Mouse (Mus musculus) left cerebral cortex, adult 9 months (tissue): ENCODE results near the gene Tmem53.

Experiments used
- DNase-seq, 2 experiments: peaks; one replicate each; pipeline ENCODE4 v3.0.0; 2022; ENCODE audit warnings: low spot score in 2 of 2

Tmem53 gene

DNA sequence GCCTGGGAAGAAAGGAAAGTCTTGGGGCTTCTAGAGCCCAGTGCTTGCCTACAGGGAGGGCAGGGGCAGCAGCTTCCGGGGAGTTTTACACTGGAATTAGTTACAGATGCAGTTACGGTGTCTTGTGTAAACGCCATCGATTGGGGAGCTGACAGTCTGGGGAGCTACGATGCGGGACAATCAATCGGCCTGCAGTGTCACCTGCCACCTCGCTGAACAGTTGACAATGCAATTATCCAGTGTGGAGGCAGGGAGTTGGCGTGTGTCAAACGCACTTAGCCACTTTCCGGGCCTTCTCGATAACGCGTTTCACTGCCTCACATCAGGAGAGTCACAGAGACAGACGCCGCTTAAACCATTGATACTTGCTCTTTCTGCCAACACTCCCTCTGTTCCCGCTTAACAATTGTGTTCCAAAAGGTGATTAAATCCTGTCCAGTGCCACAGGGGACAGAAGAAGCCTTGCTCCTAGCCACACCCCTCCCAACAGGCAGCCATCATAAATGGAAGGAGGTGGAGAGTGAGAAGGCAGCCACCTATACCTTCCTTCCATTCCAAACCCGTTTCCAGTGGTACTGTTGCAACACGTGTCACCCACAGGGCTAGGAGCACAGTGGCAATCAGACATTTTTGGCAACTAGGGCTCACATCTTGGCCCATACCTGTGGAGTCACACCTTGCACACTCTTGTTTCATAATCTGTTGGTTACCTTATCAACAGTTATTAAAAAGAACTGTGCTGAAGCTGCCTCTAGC is 29.5 kb downstream of the Tmem53 start:
- DNase-seq: no peak

DNA sequence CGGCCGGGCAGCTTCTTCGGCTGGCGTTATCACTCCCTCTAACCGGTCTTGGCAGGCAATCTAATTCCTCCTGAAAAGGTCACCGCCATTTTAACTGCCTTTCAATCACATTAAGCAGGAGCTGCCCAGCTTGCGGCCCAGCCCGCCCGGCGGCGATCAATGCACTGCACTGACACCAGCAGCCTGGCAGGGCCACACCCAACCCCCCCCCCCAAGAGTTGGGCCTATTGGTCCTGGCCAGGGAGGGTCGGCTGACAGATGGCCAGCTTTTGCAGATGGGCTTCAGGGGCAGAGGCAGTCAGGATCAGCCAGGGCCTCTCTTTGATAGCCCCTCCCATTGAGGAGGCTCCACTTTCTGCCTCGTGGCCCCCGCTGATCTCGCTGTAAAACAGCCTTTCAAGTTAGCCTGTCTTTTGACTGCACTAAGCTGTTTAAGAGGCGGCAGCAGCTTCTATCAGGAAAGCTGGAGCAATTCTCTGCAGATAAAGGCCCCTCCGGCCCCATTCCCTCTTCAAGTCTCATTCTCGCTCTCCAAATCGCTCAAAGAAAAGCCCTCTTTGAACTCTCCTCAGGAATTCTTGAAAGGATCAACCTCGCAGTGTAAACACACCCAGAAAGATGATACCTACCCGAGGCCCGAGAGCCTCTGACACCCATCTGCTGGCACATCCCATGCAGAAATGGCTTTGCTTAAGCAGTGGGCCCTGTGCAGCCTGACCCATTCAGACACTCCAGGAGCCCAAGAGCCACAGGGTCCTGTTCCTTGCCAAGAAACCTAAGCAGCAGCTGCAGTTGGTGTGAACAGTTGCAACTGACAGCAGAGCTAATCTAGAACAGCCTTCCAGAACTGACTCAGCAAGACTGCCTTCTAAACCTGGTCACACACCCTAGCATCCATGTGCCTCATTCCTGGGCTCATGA is 31.8 kb downstream of the Tmem53 start:
- no peak for DNase-seq

DNA sequence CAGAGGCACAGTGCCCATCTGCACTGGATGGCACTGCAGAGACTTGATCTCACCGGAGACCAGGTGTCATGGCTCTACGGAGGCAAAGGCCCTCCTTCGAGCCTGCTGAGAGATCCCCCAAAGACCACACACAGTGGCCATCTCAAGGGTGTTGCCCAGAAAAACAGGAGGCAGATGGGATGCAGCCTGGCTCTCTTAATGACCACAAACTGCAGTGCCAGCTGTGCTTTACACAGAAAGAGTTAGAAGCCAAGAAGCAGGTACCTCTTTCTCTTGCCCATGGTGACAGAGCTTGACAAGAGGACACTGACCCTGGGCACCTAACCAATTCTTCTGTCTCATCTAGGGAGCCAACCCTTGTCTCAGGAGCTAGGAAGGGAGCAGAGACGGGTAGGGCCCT is 32.6 kb downstream of the Tmem53 start:
- no peak for DNase-seq

DNA sequence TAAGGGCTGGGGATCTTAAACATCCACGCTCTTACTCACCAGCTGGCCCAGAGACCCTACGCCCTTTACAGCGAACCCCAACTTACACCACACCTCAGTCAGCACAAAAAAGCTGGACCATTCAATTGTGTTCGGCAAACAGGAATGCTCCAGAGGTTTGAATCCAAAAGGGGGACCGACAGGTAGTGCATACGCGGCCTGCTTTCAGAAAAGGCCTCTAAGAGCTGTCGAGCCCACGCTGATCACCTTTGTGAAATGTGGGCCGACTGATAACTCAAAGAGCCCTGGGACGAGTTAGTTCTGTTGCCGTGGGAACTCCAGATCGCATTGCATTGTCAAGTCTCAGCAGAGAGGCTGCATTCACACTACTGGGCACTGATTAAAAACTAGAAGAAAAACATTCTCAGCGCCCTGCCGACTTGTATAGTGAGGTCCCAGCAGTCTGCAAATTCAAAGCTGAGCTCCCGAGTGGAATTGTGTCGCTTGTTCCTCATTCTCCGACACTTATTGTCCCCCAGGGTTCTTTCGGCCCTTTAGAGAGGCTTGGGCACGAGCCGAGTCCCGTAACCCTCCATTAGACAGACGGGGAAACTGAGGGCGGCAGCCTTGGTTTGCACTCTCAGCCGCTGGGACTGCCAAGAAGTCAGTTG is 36.7 kb downstream of the Tmem53 start:
- DNase-seq: no peak

DNA sequence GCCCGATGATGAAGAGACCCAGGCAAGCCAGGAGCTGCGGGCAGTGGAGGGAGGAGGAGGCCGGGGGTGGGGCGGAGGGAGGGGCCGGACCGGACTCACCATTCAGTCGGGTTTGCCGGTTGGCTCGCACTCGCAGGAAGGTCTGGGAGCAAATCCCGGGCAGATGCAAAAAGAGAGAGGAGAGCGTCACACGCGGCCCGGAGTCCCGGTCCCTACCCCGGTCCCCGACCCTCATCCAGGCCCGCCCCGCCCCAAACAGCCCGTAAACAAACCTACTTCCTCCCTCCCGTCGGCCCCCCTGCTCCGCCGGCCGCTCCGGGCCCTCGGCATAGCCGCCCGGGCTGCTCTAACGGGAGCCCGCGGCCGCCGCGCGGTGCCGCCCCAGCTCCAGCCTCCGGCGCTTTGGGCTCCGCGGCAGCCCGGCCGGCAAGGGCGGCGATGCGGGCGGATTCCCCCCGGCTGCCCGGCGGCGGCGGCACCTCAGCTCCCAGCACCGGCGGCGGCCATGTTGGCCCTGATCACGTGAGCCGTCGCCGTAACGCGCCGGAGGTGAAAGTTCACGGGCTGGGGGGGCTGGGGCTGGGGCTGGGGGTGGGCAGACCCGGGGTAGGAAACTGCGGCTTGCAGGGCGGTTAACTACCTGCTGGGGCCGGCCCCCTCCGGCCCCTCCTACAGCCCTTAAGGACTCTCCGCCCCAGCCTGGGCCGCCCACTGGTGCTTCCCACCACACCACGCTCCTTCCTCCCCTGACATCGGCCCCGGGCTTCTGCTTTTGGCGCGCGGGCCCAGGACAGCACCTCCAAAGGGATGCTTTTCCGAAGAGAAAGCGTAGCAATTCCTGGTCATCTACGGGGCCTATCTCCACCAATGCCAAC is 37.4 kb downstream of the Tmem53 start:
- peak in 1 of 2 experiments; percentile 51 for DNase-seq

DNA sequence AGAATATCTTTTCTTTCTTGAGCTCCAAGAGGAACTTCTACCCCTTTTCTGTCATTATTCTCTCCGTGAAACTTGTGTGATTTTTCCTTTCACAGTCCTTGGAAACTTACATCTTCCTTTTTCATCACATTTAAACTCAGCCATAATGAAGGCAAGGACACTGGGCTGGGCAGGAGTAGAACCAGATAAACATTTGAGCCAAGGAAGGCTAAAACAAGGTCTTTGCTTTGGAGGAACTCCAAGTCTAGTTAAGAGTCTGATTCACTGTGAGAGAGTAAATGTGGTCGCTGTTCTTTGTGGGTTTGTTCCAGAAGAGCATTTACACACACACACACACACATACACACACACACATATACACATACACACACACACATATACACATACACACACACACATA is 39.9 kb downstream of the Tmem53 start:
- no peak for DNase-seq

DNA sequence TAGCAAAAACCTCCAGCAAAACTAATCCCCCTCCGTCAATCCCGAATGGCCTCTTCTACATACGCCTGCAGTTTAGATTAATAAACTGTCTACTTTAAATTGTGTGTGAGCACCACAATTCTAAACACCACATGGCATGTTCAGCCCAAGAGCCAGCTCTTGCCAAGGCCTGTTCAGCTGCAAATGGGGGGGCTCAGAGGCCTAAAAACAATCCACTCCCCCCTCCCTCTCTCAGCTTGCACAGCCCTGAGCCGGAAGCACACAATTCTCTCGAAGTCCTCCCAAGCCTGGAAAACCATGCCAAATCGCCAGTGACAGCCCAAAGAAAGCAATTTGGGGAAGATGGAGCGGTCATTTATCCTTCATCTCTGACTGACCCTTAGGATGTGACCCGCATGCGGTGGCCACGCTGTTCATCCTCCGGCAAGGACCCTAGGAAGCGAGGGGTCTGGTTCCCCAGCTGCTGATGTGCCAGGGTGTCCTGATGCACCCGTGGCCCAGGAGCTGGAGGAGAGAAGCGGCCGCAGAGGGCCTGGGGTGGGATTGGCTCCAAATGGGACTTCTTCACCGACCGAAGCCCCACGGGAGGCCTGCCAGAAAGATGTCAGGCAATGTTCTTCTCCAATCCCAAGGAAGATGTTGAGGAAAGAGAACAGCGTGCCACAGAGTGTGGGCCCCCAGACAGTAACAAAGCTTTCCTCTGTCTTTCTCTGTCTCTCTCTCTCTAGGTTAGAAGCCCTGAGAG is 45.3 kb downstream of the Tmem53 start:
- DNase-seq: no peak

DNA sequence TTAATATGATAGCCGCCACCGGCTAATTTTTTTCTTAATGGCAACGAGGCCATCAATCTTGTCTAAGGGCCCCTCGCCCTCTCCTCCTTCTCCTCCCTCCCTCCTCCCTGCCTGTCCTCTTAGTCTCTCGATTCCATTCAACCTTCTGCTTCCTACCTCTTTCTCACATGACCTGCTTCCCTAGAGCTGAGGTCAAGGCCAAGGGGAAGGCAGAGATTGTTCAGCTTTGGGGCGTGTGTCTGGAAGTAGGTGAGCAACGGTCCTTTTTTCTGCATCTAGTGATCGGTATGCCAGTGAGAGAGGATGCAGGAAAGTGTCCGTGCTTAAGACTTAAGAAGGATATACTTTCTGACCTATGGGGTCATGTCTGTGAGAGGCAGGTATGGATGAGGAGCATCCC is 46.1 kb downstream of the Tmem53 start:
- no peak for DNase-seq

DNA sequence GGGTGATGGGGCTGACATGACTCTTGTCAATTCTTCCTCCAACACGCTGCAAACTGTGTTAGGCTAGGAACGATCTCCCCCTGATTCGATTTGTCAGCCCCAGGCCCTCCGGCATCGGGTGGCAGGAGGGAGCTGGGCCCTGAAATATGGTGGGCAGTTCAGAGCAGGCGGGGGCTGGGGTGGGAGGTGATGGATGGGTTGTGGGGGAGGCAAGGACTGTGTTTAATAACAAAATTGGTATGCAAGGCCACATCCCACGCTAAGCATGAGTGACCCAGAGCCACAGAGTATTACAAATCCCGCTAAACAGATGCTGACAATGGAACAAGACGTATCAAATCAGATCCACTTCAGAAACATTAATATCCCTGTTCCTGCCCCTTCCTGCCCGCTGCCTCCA is 48.2 kb downstream of the Tmem53 start:
- DNase-seq: no peak

DNA sequence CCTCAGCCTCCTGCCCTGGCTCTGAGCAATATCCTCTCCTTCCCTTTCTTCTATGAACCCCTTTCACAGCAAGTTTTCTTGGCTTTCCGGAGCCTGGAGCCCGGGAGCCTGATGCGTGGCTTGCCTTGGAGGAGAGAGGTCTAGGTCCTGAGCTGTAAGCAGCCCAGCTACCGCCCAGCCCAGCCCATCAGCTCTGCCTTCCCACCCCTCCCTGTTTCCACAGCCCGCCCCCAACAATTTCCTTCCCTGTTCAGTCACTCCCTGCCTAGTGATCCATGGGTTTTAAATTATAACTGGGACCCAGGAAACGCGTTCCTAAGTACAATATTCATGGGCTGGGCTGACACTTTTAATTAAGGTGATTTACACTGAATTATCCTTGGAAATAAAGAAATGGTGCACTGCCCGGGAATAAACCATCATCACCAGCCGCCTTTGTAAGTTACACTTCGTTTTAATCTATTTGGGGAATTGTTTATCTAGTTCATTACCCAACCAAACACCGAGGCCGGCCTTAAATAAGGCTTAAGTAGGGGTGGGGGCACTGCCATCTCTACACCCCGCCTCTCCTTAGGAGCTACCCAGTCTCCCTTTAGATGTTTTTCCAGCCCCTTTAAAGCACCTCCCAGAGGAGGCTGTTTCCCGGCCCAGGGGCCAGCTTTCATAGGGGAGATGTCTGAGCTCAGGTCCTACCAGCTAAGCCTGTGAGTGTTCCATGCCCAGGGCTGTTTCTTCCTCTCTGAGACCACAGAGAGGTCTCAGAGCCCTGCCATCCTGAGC is 50.5 kb downstream of the Tmem53 start:
- DNase-seq: no peak

DNA sequence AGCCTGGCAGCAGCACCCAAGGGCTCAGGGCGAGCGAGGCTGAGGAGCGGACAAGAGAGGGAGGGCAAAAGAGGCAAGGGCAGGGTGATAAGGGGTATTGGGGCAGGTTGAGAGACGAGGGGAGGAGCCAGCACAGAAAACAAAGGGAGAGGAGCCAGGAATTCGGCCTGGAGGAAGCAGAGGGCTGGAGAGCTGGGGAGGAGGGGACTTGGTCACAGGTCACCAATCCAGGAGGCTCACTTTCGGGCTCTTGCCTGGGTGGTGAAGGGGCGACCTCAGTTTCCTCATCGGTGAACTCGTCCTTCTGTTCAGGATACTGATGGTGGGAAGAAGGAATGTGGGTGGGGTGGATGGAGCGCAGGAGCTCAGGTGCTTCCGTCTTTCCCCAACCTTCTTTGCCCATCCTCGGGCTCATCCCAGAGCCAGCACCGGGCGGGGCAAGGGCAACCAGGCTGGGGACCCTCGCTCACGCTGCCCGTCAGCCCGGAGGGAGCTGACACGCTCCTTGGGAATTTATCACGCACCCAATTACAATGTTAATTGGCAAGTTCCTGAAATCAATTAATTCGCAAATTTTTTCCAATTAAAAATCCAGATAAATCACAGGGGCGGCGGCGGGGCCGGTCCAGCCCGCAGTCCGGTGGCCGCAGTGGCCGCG is 52.0 kb downstream of the Tmem53 start:
- DNase-seq: no peak

DNA sequence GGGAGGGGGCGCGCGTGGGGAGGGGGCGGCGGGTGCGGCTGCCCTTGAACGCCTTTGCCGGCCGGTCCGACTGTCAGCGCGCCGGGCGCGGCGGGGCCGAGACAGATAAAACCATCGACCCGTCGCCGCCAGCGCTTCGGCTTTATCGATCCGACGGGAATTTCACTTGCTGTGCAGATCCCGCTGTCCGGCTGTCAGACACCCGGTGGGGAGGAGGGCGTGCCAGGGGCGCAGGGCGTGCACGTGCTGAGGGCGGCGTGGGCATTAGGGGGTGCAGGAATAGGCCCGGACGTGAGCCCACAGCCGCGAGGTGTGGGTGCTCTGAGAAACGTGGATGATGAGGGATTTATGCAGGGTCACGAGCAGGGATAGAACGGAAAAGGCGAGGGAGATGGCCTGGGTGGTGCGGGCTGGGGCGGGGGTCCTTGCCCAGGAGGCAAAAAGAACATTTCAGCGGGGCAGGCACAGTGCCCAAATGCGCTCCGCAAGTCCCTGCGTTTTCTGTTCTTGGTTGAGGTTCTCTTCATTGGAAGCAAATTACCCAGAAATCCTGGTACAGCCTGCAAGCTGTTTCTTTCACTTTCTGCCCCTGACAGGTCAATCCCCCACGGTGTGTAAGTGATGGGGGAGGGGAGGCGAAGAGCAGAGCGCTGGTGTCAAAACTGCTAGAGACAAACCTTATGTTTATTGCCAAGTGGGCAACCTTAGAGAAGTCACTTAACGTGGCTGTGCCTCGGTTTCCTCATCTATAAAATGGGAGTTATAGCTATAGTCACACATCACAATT is 52.7 kb downstream of the Tmem53 start:
- DNase-seq: no peak

DNA sequence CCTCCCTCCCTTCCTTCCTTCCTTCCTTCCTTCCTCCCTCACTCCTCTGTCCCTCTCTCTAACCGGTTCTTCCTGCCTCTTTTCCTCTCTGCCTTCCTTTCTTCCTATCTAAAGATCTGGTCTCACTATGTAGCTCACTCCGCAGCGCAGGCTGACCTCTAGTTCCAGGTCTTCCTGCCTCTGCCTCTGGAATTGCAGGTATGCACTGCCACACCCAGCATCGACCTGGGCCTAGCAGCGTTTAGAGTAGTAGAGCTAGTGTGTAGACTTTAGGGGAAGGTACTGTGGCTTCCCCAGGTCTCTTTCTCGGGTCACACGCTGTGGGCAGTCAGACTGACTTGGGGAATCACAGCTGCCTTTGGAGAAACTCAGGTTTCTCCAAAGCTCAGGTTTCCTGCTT is 53.7 kb downstream of the Tmem53 start:
- no peak for DNase-seq

DNA sequence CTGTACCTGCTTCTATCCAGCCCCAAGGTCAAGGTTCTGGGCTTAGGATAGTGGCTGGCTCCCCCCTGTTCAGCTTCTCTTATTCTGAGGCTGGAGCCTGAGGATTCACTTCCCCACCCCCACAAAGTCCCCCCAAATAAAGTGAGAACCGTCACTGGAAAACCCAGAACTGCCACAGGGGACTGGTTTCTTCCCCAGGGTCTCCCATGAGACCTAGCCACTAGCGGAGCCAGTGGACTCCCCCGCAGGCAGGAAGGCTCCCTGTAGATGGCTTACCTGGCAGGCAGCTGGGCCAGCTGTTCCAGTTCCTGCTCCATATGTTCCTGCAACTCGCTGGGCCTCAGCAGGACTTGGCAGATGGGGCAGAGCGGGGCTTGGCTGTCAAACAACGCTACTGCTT is 55.5 kb downstream of the Tmem53 start:
- peak in 1 of 2 experiments; percentile 19 for DNase-seq

DNA sequence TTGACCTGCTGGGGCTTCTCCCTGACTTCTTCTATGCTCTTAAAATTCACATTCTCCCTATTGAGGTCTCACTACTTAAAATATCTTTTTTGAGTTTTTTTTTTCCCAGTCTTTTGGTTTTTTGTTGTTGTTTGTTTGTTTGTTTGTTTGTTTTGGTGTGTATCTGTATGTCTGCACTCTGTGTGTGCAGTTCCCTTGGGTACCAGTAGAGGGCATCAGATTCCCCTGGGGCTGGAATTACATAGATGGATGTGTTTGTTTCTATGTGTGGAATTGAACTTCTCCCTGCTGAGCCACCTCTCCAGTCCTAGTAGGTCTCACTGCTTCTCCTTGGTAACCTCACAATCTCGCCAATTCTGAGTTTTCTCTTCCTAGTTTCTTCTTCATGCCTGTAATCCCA is 57.7 kb downstream of the Tmem53 start:
- DNase-seq: no peak

DNA sequence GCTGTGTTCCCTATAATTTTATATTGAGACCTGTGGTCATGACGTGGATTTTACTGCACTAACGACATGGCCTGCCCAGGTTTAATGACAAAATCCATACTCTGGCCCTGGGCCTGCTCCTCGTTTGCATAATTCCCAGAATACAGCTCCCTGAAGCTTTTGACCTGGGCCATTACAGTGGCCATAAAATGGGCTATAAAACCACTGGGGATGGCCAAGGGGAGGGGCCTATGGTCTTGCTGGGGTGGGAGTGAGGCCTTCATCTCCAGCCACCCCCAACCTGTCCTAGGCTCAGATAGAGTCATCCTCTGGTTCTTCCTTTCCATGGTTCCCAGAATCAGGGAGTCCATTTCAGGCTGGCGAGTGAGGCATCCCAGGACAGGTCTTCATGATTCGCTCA is 60.1 kb downstream of the Tmem53 start:
- no peak for DNase-seq

DNA sequence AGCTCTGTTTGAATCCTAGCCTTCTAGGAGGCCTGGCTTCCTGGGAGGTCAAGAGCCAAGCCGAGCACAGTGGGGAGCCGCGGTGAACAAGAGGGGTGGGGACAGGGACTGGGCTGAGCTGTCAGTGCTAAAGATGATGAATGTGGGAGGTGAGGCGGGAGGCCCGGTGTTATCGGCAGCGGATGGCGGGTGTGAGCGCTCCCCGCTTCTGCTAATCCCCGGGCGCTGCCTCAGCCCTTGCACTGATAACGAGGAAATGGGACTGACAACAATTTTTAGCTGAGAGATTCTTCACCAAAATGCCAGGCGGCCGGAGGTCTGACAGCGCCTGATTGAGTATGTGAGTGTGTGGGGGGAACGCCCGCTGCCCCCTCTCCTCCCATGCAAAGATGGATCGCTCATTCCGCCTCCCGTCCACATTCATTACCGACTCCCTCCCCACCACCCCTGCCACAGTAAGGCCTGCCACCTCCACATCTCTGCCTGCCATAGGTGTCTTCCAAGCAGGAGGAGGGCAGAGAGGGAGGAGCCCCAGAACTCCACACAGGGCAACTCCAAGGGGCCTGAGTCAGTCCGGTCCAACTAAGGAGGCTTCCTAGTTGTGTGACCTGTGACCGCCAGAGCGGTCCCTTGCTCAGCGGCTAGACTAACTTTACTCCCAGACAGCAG is 60.8 kb downstream of the Tmem53 start:
- no peak for DNase-seq

DNA sequence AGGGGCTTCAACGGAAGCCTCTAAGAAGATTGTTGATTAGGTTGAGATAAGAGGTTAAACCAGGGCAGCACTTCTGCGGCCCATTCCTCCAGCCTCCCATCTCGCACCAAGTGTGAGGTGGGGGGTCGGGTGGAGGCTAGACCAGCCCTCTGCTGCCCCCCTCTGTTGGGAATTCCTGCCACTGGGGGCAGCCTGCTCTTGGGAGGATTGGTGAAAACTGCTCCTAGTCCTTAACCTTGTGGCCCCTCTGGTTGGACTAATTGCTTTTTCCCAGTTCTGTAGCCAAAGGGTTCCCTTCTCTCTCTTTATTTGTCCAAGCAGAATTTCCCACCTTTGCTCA is 61.3 kb downstream of the Tmem53 start:
- no peak for DNase-seq
